Mouse (Mus musculus): ENCODE measurements around the gene Pdgfc.

Pdgfc gene

DNA sequence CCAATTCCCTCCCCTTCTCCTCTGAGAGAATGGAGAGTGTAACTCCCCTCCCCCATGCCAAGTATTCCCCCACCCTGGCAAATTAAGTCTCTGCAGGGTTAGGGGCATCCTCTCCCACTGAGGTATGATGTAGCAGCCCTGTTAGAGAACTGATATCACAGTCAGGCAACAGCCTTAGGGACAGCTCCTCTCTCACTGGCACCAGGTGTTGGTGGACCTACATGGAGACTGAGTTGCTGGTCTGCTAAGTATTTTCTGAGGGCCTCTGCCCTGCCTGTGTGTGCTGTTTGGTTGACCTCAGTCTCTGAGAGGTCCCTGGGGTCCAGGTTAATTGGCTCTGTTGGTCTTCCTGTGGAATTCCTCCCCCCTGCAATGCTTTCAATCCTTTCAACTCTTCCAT, 114.0 kb downstream of the Pdgfc start:
- DNase-seq (ENCODE audit: low spot score in 2 of 2) = no peak

DNA sequence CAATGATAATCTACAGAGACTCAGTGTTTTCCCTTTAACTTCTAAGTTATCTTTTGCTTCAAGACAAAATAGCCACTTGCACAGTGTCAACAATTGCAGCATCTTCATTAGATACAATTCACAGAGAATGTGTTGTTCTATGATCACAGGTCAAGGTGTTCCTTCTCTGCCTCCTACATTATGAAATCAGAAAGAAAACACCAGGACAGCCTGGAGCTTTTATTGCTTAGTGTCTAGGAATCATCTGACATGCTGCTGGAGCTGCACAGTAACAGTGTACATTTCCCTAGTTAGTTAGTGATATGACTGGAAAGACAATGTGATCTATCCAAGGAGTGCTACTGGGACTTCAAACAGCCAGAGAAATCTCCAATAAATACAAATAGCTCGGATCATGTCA, 118.2 kb downstream of the Pdgfc start:
- DNase-seq (ENCODE audit: low spot score in 2 of 2) = no peak

DNA sequence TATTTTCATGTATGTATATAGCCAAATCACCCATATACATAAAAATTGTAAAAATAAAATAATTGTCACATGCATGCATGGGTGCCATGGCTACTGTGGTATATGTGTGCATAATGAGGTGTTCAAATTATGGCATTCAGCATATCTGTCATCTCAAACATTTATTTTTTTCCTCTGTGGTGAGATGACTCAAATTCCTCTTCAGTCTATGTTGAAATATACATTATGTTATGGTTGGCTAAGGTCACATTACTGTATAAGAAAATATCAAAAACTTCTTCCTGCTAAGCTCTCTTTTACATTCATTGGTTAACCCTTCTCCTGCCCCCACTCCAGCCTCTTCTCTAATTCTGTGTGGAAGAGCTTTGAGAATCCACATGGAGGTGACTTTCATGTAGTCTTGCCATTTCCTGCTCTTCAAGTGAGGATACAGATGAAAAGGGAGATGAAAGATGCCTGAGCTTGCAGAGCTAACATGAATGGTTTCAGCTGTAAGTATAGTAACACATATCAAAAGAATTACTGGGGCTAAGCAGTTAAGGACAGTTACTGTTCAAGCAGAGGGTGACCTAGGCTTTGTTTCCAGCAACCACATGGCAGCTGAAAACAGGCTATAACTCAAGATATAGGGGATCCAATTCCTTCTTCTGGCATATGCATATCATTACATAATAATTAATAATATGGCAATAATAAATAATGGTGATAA, 124.4 kb downstream of the Pdgfc start:
- no peak for DNase-seq (ENCODE audit: low spot score in 2 of 2)

DNA sequence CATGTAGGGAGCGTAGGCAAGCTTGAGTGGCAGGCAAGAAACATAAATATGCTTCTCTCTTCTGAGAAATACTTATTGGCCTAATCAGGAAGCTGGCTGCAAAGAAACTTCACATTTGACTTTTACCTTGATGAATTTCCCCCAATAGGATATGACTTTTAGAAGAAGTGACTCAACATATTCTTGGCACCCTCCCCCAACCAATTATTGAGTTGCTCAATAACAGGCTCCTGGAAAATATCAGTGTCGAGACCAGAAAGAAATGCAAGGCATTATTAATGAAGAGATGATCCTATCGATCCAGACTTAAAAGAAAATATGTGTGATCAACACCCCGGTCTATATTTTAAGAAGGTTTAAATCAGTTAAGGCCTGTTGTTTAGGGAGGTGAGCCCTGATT, 125.9 kb downstream of the Pdgfc start:
- DNase-seq (ENCODE audit: low spot score in 2 of 2) = no peak

DNA sequence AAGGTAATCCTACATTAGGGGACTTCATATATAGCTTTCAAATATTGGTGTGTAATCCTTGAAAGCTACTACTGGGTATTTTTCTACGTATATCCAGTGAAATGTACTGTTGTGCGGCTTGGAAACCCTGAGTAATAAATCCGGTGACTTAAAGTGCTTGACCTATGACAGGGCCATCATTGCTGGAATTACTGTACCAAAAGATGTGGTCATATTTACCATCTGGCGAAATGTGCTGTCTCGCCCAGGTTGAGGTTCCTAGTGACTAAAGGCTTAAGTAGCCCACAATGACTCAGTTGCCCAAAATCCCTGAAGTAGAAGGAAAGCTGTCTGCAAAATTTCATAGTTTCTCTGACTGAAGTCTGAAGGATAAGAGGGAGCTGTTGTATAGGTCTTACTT, 127.9 kb downstream of the Pdgfc start:
- DNase-seq (ENCODE audit: low spot score in 2 of 2) = no peak

DNA sequence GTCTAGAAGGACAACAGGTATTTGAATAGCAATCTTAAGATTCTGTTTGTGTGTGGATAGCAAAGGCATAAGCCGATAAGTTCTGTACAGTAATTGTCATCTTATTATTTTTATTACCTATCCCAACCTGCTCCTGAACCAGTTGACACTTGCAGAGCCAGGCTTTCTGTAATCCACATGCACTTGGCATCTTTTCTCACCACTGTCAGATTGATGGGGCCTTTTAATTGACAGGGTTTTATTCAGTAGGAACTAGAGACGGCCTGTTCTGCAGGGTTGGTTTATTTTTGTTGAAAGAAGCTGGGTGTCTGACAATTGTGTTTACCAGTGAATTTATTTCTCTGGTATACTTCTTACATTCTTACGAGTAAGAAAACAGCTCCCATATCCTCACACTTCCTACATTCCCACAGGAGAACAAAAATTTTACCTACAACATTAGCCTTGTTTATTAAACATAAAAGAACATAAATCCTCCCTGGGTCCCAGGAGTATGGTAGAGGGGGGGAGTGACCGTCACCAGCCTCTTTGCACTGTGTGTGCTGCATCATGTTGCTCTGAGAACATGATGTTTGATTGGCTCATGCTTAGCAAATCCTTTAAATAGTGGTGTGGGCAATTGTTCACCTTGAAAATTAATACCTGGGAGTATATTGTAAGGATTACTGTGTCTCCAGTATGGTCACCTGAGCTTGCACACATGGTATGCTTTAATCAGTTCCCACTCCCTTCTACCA, 134.0 kb downstream of the Pdgfc start:
- DNase-seq (ENCODE audit: low spot score in 2 of 2) = no peak

DNA sequence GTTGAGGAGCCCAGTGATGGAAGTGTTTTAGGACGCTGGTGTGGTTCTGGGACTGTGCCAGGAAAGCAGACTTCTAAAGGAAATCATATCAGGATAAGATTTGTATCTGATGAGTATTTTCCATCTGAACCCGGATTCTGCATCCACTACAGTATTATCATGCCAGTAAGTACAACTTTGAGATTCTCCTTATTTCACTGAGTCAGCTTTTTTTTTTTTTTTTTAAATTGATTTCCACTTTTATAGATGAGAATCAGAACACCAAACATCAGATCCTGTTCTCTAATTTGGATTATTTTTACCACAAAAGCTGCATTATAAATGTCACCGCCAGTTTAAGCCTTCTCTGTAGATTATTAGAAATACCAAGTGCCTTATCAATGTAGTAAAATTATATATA, 138.6 kb downstream of the Pdgfc start:
- no peak for DNase-seq (ENCODE audit: low spot score in 2 of 2)

DNA sequence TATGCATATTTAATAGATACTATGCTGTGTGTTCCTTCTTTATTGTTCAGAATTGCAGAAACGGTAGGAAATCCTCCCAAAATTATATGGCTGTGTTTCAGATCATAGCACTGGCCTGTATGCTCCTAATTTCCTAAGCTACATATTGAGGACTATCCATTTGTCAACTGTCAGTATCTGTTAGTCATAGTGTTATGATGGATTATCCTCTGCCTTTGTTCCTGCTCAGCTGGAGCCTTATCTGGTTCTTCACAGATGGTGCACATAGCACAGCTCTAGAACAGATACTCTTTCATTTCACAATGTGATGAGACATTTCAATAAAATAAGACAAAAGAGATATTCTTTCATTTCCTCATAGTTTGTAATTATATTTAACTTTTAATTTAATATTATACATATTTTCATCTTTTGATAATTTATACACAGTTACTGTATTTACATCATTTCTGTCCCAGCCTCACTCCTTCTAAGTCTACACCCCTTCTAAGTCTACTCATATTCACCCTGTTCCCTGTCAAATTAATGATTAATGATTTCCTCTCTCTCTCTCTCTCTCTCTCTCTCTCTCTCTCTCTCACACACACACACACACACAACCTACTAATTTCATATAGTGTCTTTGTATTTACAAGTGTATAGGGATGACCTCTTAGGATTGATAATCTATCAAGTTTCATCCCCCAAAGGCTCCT, 145.2 kb downstream of the Pdgfc start:
- no peak for DNase-seq (ENCODE audit: low spot score in 2 of 2)

DNA sequence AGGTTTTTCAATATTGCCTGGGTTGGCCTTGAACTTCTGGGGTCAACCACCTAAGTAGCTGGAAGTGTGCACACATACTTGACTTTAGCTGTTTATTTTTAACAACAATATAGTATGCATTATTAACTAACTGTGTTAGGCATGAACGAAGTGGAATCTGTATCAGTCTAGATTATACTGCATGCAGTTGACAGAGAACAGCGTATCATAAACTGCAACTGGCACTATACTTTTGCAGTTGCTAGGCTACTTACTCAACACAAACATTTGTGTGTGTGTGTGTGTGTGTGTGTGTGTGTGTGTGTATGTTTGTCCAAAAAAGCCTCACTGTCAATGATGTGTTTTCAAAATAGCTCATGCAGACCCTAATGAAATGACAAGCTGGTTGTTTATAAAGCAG, 160.7 kb downstream of the Pdgfc start:
- DNase-seq (ENCODE audit: low spot score in 2 of 2) = no peak

DNA sequence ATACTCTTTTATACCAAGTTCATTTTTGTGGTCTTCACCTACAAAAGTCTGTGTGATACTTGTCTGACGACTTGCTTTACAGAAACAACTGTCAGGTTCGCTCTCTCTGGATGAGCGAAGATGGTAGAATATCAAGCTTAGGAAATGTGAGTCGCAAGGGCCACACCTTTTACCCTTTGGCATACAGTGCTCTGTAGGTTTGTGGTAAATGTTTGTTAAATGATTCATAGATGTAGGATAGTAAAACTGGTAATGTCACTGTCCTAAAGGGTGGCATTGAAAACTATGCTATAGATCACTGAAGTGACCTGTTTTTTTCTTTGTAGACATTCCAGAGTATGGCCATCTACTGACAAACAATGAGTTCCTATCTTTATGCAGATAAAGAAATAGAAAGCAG, 161.4 kb downstream of the Pdgfc start:
- no peak for DNase-seq (ENCODE audit: low spot score in 2 of 2)

DNA sequence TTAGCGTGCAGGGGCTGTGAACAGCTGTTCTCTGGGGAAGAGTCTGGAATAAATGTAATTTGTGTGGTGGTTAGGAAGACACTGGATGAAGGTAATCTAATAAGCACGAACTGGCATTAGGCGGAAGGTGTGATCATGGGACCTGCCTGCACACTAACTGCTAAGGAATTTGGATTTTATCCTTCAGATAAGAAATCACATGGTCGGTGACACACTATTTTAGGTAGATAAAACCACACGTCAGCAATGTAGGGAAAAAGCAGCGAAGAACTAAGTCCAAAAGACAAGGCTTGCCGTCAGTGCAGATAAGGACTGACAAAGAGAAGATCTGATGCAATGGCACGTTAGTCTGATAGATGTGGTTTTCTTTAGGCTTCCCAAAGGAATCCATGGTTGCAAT, 164.4 kb downstream of the Pdgfc start:
- no peak for DNase-seq (ENCODE audit: low spot score in 2 of 2)

DNA sequence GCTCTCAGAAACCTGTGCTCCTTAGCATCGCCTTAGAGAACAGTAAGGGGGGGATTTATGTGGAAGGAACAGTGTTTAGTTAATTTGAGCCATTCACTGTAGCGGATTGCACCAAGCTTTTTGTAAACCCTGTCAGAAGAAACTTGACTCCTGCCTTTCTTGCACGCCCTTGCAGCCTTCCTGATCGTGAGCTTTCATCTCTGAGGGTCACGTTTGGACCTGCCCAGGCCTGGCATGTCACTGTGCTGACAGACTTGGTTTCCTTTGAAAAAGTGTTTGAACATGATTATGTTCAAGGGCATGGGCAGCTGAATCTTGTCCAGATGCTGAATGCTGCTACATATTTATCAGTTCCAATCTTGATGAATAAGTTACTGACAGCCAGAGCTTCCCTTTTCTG, 169.0 kb downstream of the Pdgfc start:
- DNase-seq (ENCODE audit: low spot score in 2 of 2) = no peak

DNA sequence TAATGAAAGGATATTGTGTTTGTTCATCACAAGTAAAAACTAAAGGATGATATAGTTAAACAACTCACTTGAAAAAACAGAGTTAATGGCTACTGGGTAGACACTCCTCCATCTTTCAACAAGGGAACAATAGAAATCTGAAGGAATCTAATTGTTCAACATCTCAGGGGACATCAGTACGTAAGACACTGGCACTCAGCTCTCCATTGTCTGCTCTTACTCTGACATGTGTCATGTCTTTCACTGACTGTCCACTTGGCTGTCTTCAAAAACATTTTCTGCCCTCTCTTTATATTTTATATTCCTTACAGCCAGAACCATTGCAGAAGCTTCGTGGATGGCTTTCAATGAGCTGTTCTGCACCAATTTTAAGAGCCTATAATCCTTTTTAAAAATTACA, 172.0 kb downstream of the Pdgfc start:
- DNase-seq (ENCODE audit: low spot score in 2 of 2) = no peak

DNA sequence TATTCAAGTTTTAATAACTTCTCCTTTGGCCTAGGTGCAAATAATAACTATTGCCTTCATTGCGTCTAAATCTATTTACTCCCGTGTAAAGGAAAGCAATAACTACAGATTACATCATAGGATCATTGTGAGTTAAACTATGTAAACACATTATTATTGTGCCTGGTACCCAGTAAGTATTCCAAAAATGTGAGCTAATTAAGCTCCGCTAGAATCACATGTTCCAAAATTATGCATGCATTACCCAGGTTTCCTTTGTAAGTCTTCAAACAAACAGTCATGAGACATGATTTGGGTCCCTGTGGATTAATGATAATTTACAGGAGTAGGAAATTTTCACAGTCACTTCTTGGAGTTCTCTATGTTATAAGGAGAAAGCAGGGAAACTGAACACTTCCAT, 174.9 kb downstream of the Pdgfc start:
- DNase-seq (ENCODE audit: low spot score in 2 of 2) = no peak

DNA sequence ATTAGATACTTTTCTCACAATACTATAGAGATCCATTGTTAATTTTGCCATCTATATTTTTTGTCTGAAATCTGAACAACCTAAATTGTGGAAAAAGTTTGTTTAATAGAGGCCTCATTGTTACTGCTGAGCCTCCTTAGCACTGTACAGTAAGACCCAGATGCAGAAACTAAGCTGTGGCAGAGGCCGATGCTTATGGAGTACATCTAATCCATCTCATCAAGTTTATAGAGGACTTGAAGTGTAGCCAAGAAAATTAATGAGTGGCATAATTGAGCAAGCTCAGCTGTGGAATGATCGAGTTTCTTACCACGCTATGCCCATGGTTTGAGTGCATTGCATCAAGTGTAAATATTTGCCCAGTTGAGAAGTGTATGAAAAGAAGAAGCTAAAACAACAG, 175.4 kb downstream of the Pdgfc start:
- no peak for DNase-seq (ENCODE audit: low spot score in 2 of 2)

DNA sequence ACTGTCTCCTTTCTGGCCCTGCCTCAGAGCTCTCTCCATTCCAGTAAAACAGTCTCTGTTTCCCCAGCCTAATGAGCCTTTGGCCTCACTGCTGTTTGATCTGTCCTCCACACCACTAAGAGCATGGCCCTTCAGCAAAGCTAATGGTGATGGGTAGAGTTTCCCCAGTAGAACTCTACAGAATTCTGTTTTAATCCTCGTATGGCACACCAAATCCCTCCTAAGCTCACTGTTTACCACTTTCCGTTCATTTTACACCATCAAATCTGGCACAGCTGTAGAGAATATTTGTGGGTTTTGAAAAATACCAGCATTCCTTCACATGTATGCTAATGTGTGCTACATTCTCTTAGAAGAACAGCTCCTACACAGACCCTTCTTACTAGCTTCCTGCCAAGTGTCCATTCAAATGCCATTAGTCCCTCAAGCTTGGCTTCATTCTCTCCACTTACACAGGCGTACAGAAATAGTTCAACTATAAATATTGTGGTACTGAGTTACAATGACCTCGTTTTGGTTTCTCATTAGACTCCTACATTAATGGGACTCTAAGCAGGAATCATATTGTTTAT, 179.4 kb downstream of the Pdgfc start:
- DNase-seq (ENCODE audit: low spot score in 2 of 2) = no peak

DNA sequence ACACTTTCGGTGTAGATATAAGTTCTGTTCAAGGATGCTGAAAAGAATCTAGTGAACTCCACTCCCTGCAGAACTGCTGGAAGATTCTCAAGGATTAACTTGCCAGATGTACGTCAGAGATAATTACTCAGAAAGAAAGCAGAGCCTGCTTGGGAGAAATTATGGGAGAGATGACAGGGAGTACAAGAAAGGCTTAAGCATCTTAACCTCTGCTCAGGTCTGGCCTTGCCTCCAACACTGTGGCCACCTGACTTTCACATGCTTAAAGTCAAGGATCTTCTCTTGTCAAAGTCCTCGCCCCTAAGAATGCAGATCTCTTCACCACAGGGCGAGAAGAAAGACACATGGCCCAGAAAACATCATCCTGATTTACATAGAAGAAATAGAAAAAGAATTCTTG, 185.5 kb downstream of the Pdgfc start:
- DNase-seq (ENCODE audit: low spot score in 2 of 2) = no peak

DNA sequence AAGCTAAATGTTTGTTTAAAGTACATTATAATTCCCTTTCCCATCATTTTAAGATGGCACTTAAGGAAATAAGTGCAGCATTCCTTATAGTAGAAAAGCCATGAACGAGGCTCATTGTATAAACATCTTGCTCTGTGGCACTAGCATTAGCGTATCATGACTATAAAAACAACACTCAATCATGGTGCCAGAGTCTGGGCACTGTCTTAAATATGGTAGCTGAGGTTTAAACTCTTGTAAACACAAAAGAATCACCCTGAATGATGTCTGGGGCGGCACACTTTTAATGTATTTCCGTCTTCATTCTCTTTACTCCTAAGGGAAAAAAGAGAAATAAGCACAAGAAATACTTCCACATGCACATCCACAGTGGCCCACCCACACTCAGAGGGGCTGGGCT, 192.1 kb downstream of the Pdgfc start:
- DNase-seq (ENCODE audit: low spot score in 2 of 2) = no peak

DNA sequence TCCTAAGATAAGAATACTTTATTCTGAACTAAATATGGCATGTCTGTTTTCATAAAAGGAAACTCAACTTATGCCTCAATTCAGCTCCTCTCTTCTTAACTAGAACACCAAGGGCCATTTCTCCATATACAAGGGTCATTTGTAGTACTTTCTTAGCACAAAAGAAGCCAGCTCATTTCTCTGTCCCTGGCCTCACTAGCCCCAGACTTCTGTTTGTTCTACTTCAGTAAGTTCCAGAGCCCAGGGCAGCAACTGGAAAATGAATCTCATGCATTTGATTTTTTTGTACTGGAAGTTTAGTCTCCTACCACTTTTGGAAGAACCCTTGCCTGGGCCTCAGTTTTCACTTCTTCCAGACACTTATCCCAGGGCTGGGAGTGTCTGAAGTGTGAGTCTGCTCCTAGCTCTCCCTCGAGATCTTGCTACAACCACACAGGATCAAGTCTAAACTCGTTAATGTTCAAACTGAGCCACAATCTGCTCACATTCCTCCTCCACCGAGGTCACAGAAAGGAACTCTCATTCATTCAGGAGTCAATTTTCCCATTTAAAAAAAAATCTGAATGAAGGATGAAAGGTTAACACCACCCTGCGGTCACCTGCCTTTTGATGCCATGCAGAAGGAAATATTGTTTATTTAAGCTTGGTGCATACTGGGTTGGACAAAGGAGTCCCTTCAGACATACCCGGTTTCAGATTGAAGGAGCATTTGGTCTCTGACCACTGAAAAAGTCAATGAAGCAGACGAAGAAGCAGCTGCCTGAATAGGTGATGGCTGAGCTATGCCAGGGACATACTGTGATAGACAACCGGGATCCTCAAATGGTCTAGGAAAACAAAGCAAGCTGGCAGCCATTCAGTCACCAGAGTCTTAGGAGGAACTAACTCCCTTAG, 206.7 kb downstream of the Pdgfc start:
- DNase-seq (ENCODE audit: low spot score in 2 of 2) = no peak

DNA sequence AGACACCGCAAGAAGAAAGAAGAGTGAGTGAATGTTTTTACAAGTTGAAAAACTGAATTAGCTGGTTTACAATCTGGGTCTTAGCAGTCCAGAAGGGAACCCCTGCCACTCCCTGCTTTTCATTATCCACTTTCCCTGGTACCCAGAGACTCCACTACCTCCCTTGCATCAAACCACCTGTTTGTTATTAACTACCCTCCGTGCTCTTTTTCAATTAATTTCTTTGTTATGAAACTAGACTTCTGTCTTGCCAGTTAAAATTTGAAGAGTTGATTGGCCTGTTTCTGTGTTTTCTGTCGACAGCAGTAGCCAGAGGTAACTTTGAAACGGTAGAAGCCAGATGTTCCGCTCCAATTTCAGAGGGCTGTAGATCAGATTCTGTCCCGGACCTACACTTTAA, 207.4 kb downstream of the Pdgfc start:
- DNase-seq (ENCODE audit: low spot score in 2 of 2) = no peak

DNA sequence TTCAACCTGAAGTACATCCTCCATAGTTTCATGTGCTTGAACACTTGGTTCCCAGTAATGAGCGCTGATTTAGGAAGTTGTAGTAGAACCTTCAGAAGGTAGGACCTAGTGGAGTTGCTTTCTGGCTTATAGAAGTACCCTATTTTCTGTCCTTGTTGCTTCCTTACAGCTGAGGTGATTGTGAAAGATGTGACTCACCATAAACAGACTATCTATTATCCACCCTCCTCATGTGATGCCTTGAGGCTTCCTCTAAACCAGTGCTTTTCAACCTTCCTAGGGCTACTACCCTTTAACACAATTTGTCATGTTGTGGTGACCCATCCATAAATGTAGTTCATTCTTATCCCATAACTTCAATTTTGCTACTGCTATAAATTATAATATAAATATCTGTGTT, 226.6 kb downstream of the Pdgfc start:
- no peak for DNase-seq (ENCODE audit: low spot score in 2 of 2)
